Mouse (Mus musculus): ENCODE results near the gene H2-Ke6.

Gene H2-Ke6

DNA sequence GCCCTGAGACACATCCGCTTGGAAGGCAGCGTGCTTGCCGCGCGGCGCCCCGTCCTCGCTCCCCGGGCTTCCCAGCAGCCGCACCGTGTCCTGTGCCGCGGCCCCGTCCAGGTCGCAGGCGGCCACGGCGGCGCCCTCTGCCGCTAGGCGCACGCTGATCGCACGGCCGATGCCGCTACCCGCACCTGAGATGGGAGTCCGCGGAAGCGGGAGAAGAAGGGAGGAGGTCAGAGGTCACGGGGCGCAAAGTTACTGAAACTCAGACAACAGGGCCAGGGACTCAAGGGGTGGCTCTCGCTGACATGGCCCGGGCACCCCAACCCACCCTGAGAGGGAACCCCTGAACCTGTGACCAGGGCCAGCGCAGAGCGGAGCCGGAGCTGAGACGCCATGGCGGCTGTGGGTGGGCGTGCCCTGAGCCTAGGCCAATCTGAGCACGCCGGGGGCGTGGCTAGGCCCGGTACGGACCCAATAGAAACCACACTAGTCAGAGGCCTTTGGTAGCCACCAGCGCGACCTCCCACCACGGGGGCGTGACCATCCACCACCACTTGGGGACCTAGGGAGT lies at the start of gene H2-Ke6:
TSS of gene H2-Ke6 (minus strand) at position 405 of the 568 bp plus-strand sequence.
- peak; percentile 91 for DNase-seq (ENCODE audit: low spot score)

DNA sequence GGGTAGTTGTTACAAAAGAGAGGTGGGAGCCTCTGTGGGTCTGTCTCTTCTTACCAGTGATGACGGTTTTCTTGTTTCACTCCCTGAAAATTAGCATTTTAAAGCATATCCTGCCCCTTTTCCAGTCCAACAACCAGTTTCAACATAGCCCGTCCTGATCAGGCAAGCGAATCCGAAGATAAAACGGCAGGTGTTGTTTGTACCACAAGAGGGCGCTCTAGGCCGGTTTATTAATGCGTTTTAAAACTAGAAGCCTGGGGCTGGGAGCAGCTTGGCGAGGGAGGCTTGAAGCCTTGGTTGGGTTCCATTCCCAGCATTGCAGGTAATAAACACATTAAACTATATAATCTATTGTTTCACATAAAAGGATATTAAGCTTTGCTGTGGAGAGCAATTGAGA lies 49.7 kb upstream of the H2-Ke6 start:
- peak; percentile 63 for DNase-seq (ENCODE audit: low spot score)

DNA sequence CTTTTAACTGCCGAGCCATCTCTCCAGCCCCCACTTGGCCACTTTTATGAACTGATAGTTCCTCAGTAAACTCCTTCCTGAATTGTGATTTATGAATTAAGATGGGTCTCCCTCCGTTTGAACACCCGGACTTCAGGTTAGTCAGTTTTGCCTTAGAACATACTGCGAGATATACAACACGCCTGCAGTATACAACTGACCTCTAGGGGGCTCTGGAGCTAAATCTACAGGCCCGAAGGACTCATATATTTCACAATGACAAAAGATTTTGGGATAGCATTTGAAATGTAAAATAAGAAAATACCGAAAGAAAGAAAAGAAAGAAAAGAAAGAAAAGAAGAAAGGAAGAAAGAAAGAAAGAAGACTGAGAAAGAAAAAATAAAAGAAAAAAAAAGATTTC lies 47.4 kb upstream of the H2-Ke6 start:
- DNase-seq (ENCODE audit: low spot score), result peak; percentile 56

DNA sequence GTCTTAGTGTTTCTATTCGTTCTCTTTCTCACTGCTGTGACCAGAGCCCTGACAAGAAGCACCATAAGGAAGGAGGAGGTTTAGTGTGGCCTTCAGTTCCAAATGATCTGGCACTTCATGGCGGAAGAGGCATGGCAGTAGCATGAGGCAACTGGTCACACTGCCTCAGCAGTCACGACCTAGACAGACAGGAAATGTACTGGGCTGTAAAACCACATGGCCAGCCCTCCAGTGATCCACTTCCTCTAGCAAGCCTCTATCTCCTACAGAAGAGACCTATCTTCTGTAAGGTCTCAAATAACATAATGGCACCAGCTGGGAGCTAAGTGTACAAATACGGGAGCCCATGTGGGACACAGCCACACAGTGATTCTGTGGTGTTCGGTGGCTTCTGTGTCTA lies 44.2 kb upstream of the H2-Ke6 start:
- DNase-seq (ENCODE audit: low spot score), result no peak

DNA sequence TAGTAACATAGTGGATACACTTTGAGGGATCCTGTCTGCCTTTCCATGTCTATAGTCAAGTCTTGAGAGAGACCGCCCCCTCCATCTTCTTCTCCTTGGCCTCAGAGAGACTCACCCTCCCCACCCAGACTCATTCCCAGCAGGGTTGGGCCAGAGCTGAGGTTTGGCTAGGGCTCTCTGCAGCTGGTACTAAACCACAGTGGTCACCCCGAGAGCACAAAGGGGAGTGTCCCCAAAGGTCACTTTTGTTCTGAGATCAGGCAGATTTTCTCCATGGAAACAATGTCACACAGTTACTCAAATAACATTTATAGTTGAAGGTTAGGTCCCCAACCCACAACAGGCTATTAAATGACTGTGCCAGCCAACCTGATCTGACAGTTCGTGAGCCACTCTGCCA lies 41.0 kb upstream of the H2-Ke6 start:
- DNase-seq (ENCODE audit: low spot score), result no peak

DNA sequence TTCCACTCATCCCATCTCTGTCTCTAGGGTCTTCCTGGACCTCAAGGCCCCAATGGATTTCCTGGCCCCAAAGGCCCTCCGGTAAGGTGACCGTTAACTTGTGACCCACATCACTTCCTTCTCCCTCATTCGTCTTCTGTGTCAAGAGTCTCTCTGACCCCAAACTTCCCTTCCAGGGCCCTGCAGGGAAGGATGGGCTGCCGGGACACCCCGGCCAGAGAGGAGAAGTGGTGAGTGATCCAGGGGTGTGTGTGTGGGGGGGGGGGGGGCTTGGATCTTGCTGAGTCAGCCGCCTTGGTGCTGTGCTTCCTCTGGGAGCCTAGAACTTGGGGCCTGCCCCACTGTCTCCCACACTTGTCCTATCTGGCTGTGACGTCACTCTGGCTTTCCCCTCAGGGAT lies 29.4 kb upstream of the H2-Ke6 start:
- no peak for DNase-seq (ENCODE audit: low spot score)

DNA sequence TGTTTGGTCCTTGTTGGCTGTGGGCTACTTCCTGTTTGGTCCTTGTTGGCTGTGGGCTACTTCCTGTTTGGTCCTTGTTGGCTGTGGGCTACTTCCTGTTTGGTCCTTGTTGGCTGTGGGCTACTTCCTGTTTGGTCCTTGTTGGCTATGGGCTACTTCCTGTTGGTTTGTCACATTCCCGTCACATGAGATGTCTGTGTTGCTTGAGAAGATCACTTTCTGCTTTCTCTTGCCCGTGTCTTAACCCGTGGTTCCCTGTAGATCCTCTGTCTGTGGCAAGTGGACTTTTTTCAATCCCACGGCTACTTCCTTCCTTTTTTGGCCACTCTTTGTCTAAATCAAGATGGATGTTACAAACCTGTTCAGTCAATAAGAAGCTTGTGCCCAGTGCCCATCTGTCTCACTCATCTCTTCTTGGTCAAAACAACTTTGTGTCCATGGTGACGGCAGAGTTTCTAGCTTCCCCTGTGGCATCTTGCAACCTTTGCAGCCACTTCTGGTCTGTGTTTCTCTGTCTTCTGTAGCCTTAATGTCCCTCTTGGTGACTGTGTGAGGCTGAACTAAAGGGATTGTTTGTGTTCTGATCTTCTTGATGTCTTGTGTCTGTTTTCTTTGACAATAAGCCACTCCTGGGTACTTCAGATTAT lies 19.7 kb upstream of the H2-Ke6 start:
- no peak for DNase-seq (ENCODE audit: low spot score)

DNA sequence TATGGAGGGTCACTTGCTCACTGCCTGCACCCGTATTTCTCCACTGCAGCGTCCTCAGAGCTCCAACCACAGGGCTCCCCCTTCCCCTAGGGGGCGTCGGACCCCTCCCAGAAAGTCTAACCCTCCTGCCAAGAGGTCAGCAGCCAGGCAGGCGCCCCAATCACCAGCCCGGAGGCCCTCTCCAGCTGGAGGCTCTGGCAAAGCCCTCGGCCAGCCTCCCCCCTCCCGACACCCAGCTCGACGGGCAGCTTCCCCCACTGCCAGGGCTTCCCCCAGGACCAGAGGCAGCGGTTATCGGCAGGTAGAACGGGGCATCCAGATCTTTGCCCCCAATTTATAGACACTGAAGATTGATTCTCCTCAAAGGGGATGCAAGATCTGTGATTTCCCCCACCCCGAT lies 18.1 kb upstream of the H2-Ke6 start:
- DNase-seq (ENCODE audit: low spot score), result no peak

DNA sequence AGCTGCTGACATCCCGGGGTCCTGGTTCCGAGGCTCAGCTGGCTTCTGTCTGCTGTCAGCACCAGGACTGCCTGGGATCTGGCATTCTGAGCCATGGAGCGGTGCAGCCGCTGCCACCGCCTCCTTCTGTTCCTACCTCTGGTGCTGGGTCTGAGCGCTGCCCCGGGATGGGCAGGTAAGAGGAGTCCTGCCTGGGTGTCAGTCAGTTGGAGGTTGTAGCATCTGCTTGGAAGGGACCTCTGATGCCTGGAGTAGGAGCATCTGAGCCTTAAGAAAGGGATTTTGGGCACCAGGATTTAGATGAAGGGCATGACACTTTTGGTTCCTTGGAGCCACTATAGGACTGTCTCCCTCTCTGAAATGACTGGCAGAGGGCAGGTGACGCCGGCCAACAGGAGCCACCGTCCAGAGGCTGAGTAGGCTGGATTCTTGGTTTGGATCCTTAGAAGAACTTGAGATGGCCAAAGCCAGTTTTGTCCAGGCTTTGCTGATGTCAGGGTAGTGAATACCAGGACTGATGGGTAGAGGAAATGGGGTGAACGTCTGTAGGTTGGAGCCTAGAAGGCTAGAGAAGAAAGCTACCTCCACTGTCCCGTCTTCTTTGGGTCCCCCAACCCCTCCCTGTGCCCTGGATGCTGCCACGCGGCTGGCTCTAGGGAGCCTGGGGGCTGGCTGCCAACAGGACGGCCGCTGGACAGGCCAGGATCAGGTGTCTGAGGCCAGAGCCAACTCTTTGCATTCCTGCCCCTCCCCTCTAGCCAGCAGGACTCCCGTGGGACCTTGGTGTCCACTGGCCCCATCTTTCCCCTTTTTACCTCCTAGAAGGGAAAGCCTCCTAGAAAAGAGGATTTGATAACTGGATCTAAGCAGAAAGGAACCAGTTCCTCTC lies 11.9 kb upstream of the H2-Ke6 start:
- DNase-seq (ENCODE audit: low spot score), result no peak

DNA sequence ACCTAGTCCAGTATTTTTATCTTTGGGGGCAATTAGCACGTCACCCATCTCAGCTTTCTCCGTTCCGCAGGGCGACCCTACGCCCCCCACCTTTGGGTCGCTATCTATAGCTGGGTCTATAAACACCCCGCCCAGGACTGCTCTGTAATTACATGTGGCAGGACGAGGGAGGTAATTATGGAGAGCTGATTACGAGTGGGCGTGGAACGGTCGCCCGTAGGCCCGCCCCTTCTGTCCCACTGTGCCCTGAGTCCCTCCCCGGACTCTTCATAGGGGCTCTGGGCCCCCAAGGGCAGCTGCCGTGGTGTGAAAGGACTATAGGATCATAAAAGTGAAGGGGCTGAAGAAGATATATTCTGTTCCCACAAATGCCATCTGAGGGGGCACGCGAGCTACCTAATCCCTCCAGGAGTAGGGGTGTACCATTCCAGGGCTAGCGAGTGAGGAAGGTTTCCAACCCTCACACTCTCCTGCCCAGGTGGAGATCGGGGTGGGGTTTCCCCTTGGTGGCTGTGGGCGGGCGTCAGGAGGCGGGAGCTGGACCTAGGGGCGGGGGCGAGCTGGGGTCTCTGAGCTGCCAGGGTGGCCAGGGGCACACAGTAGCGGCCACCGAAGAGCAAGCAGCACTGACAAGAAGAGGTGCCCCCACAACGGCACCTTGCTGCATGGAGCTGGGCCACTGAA lies 11.2 kb upstream of the H2-Ke6 start, which contains the start of gene Col11a2:
TSS of gene Col11a2 (plus strand) at position 560 of the 684 bp plus-strand sequence.
- no peak for DNase-seq (ENCODE audit: low spot score)

DNA sequence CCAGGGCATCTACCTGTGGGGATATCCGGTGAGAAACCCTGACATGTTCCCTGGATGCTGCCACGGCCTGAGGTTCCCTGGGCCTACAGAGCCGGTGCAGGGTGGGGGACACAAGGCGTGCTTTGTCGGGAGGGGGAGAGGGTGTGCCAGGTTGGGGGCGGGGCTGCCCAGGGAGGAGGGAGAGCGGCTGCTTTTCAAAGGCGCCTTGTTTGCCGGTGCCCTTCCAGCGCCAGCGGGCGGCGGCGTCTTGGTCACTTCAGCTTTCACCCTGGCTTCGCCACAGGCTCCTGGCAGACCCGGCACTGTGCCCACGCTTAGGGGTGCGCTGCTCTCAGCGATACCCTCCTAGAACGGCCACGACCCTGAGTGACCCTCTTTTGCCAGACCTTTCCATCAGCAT lies 10.6 kb upstream of the H2-Ke6 start:
- peak; percentile 33 for DNase-seq (ENCODE audit: low spot score)

DNA sequence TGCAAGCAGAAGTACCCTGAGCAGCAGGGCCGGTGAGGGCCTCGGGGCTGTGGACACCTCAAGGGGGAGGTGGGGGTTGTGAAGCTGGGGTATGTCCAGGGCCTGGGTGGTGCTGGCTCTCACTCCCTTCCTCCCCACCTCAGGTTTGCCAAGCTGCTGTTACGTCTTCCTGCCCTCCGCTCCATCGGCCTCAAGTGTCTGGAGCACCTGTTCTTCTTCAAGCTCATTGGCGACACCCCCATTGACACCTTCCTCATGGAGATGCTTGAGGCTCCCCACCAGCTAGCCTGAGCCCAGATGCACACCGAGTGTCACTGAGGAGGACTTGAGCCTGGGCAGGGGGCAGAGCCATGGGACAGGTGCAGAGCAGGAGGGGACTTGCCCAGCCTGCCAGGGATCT lies 9.4 kb upstream of the H2-Ke6 start:
- no peak for DNase-seq (ENCODE audit: low spot score)

DNA sequence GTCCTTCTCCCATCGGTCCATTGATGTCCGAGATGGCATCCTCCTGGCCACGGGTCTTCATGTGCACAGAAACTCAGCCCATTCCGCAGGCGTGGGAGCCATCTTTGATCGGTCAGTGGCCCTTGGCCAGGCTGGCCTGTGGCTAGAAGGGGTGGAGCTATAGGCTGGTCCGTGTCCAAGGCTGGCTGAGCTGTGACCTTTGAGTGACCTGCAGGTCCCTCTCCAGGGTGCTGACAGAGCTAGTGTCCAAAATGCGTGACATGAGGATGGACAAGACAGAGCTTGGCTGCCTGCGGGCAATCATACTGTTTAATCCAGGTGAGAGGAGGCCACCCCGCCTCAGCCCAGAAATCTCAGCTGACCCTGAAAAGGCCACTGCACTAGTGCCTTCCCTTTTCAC lies 8.8 kb upstream of the H2-Ke6 start:
- DNase-seq (ENCODE audit: low spot score), result no peak

DNA sequence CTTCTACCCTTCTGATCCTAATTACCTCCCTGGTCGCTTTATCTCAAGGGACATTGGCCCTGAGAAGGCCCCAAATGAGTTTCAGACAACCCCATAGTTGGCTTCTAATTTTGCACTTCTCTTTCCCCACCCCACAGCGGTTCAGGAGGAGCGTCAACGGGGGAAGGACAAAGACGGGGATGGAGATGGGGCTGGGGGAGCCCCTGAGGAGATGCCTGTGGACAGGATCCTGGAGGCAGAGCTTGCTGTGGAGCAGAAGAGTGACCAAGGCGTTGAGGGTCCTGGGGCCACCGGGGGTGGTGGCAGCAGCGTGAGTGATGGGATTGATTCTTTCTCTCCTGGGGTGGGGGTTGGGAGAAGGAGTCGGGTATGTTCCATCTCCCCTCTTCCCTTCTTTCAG lies 7.7 kb upstream of the H2-Ke6 start:
- no peak for DNase-seq (ENCODE audit: low spot score)

DNA sequence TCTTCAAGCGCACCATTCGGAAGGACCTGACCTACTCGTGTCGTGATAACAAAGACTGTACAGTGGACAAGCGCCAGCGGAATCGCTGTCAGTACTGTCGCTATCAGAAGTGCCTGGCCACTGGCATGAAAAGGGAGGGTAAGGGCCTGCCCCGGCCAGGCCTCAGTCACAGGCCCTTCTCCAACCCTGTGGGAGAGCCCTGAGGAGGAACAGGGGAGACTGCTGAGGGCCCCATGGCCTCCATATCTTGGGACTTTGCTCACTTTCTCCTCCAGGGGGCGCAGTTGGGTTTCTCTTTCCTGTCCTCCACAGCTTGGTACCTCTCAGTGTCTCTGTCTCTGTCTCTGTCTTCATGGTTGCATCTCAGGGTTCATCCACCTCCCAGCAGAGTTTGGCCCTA lies 6.2 kb upstream of the H2-Ke6 start:
- peak; percentile 76 for DNase-seq (ENCODE audit: low spot score)

DNA sequence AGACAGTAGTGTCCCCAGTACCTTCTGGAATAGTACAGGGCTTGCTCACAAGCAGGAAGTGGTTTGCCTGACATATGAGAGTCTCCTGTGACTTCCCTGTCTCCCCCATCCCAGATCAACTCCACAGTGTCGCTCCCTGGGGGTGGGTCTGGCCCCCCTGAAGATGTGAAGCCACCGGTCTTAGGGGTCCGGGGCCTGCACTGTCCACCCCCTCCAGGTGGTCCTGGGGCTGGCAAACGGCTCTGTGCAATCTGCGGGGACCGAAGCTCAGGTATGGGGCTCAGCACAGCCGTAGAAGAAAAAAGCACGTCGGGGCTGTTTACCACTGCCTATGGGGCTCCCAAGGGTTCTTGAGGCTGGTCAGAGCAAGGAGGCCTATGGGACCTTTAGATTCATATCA lies 5.6 kb upstream of the H2-Ke6 start:
- DNase-seq (ENCODE audit: low spot score), result no peak

DNA sequence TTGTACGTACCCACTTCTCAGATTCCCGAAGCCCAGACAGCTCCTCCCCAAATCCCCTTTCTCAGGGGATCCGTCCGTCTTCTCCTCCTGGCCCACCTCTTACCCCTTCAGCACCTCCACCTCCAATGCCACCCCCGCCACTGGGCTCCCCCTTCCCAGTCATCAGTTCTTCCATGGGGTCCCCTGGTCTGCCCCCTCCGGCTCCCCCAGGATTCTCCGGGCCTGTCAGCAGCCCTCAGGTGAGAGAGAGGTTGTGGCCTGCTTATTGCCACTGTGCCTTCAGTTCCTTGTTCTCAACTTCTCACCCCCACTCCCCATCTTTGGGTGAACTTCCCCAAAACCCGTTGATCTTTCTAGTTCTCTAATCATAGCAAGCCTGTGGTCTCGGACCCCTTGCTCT lies 4.9 kb upstream of the H2-Ke6 start:
- no peak for DNase-seq (ENCODE audit: low spot score)

DNA sequence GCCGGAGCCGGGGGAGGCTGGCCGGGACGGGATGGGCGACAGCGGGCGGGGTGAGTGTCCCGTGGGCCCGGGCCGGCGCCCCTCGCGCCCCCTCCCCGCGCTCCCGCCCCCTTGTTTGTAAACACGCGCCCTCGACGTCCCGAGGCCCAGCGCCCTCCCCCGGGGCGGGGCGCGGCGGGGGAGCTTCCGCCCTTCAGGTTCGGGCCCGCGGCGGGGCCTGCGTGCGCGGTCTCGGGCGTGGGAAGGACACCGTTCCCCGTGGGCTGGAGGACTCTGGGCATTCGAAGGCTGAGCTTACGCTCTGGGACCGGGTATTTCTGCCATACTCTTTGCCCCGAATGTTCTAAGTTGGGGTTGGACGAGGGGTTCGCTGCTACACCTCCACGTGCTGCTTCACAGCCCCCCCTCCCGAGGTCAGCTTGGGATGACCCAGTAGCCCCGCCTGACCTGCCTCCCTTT lies 4.3 kb upstream of the H2-Ke6 start:
- DNase-seq (ENCODE audit: low spot score), result peak; percentile 84

DNA sequence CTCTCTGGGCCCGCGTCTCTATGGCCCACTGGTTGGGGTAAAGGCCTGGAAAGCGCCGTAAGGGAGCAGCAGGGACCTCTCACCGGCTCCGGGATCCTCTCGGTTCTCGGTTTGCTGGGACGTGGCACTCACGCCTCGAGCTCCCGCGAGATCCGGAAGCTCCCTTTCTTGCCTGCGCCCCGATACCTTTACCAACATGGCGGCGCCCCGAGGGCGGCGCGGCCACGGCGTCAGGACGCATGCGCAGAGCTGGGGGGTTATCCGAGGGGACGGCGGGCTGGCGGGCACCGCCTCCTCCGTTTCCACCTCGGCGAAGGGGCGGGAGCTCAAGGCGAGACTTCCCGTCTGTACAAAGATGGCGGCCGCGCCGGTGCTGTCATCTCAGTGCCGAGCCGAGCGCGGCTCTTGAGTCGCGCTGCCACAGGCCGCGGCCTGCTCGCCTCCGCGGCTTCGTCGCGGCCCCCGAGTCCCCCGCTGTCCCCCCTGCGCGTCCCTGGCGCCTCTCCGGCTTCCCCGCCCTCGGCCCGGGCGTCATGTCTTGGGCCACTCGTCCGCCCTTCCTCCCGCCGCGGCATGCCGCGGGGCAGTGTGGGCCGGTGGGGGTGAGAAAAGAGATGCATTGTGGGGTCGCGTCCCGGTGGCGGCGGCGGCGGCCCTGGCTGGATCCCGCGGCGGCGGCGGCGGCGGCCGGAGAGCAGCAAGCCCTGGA lies 3.8 kb upstream of the H2-Ke6 start, which contains the start of the genes Slc39a7 and Rxrb:
TSS of gene Slc39a7 (minus strand) at position 218 of the 709 bp plus-strand sequence.
TSS of gene Rxrb (plus strand) at position 348 of the 709 bp plus-strand sequence.
- DNase-seq (ENCODE audit: low spot score), result peak; percentile 98

DNA sequence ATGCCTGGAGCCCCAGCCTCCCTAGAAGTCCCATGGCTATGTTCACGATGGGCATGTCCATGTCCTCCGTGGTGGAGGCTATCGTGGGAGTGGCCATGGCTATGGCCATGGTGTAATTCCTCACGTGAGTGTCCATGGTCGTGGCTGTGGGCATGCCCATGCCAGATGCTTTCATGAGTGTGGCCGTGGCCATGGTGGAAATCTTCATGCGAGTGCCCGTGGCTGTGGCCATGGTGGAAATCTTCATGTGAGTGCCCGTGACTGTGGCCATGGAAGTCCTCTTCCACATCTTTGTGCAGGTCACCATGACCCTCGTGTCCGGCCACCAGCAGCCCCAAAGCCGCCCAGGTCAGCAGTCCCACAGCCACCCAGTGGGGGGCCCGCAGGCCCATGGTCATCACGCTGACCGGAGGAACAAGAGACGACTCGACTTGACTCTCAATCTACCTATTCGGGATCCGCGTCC lies 3.0 kb upstream of the H2-Ke6 start:
- peak; percentile 51 for DNase-seq (ENCODE audit: low spot score)

DNA sequence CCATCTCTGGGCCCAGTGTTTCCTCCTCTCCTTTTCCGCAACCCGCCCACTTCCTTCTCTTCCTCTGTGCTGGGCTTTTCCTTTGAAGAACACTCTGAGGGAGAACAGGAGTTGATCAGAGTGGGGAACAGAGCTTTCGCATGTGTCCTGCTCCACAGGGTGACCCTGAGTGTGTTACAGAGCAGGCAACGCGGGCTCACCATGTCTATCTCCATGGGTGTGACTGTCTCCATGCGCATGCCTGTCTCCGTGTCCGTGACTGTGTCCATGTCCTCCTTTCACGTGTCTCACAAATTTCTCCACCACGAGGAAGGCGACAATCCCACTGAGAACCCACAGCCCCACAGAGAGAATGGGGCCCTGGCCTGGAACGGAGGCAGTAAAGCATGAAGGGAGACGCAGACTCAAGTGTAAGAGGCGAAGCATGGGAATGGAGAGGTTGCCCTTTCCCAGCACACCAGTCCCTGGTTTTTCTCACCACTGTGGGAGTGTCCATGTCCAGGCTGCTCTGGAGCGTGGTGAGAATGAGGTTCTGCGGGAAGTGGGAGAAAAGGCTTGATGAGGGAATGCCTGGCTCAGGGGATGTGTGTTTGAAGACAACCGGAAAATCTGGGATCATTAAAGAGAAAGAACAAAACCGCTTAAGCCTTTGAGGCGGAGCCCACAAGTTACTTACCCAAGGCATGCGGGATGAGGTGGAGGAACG lies 2.2 kb upstream of the H2-Ke6 start:
- peak; percentile 12 for DNase-seq (ENCODE audit: low spot score)

Data from testis, postnatal 14 days (tissue).